Mouse (Mus musculus): ENCODE data around the gene Cav3. TPM values are rescaled to one million over a fixed set of nuclear protein-coding genes. Genes with fewer than 3 reads are reported as not detected.

Gene Cav3
- polyA plus RNA-seq, 1 experiment from 2014 or later, result 0.51 TPM

DNA sequence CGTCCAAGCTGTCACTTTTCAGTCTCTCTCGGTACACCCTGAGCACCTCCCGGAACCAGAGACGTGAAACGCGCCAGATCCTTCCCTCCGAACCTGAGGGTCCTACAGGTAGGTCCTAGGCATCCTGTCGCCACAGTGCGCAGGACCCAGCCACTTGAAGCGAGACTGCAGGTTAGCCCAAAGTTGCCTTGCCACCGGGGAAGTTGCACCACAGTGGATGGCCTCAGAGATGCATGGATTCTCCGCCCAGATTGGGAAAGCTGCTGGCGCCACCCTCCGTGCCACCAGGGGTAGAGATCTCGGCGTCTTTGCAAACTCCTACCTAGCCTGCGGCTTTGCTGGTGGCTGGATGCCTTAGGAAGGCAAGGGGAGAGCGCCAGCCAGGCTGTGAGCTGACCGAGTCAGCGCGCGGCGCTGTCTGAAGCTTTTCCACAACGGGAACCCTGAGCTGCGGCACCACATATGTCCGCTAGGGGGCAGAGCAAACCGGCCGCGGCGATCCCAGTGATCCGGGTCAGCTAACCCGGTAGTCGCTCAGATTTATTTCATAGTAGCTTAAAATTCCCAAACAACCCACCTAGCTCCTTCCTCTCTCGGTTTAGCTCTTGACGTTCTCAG lies 31.4 kb downstream of the Cav3 start:
- Histone ChIP-seq H3K4me3 (ENCODE audit: low read depth, low read length) (peak overlapping the region; percentile 37), H3K4me2 (ENCODE audit: low read length) (peak overlapping the region; percentile 78), H3K9me3 (ENCODE audit: control insufficient read depth, low read length) (no peaks in the 10 kb centered on the region), H3K9ac (ENCODE audit: low read length) (peak overlapping the region; percentile 23; the same call in 1 of the 2 replicates), H3K4me1 (replicated peaks; ENCODE audit: control insufficient read depth, insufficient read depth, low read length) (peaks cover 9% of the 10 kb centered on the region), H3K27ac (ENCODE audit: low read depth) (no peak overlapping the region), H3K36me3 (ENCODE audit: control insufficient read depth, insufficient read depth, low read length) (no peaks in the 10 kb centered on the region), H3K27me3 (replicated peaks; ENCODE audit: control insufficient read depth, insufficient read depth, low read length) (peaks cover 43% of the 10 kb centered on the region)
- ATAC-seq (replicated peaks; ENCODE audit: low FRiP score, low TSS enrichment, low read depth) (peak; percentile 41), DNase-seq (ENCODE audit: low spot score) (peak; percentile 95)
- WGBS, result 2% methylated on average over 35 of the region's 35 CpGs

GRCm38 (mm10) chr6:112491521-112491920 lies 32.2 kb downstream of the Cav3 start:
- ATAC-seq (replicated peaks; ENCODE audit: low FRiP score, low TSS enrichment, low read depth), result no peak
- Histone ChIP-seq H3K4me3 (ENCODE audit: low read depth, low read length) (no peak overlapping the region), H3K27me3 (replicated peaks; ENCODE audit: control insufficient read depth, insufficient read depth, low read length) (peaks cover 42% of the 10 kb centered on the region), H3K9ac (ENCODE audit: low read length) (no peak overlapping the region), H3K9me3 (ENCODE audit: control insufficient read depth, low read length) (no peaks in the 10 kb centered on the region), H3K27ac (ENCODE audit: low read depth) (no peak overlapping the region), H3K36me3 (ENCODE audit: control insufficient read depth, insufficient read depth, low read length) (no peaks in the 10 kb centered on the region), H3K4me1 (replicated peaks; ENCODE audit: control insufficient read depth, insufficient read depth, low read length) (peaks cover 9% of the 10 kb centered on the region), H3K4me2 (ENCODE audit: low read length) (no peak overlapping the region)
- no peak for DNase-seq (ENCODE audit: low spot score)
- 80% methylated on average over 8 of the region's 8 CpGs for WGBS

- Histone ChIP-seq H3K4me3 (ENCODE audit: low read depth, low read length) (no peak overlapping the region), H3K9me3 (ENCODE audit: control insufficient read depth, low read length) (no peaks in the 10 kb centered on the region), H3K4me1 (replicated peaks; ENCODE audit: control insufficient read depth, insufficient read depth, low read length) (peaks cover 9% of the 10 kb centered on the region), H3K9ac (ENCODE audit: low read length) (no peak overlapping the region), H3K4me2 (ENCODE audit: low read length) (no peak overlapping the region), H3K27me3 (replicated peaks; ENCODE audit: control insufficient read depth, insufficient read depth, low read length) (peaks cover 30% of the 10 kb centered on the region), H3K36me3 (ENCODE audit: control insufficient read depth, insufficient read depth, low read length) (no peaks in the 10 kb centered on the region), H3K27ac (ENCODE audit: low read depth) (no peak overlapping the region)
- DNase-seq (ENCODE audit: low spot score), result no peak
- ATAC-seq (replicated peaks; ENCODE audit: low FRiP score, low TSS enrichment, low read depth), result no peak
- 94% methylated on average over 6 of the region's 6 CpGs for WGBS
Measured at GRCm38 (mm10) chr6:112492656-112493055, 33.4 kb downstream of the Cav3 start.

DNA sequence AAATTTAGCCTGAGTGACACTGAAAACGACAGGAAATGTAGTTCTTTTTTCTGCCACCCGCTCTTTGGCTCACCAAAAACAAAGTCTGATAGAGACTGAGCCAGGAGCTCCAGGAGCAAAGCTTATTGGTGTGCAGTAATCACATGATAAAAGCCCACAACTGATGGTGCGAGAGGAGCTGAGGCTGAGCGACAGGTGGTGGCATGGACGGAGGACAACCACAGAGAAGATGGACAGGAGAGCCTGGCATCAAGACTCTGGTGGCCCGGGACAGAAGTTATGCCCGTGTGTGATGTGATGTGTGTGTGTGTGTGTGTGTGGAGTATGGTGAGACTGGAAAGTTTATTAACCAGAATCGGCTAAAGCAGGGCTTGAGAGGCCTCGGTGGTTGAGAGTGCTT lies 34.1 kb downstream of the Cav3 start:
- Histone ChIP-seq H3K27me3 (replicated peaks; ENCODE audit: control insufficient read depth, insufficient read depth, low read length) (peaks cover 23% of the 10 kb centered on the region), H3K4me1 (replicated peaks; ENCODE audit: control insufficient read depth, insufficient read depth, low read length) (peaks cover 9% of the 10 kb centered on the region), H3K36me3 (ENCODE audit: control insufficient read depth, insufficient read depth, low read length) (no peaks in the 10 kb centered on the region), H3K27ac (ENCODE audit: low read depth) (no peak overlapping the region), H3K4me3 (ENCODE audit: low read depth, low read length) (no peak overlapping the region), H3K9ac (ENCODE audit: low read length) (no peak overlapping the region), H3K9me3 (ENCODE audit: control insufficient read depth, low read length) (no peaks in the 10 kb centered on the region), H3K4me2 (ENCODE audit: low read length) (no peak overlapping the region)
- 86% methylated on average over 9 of the region's 9 CpGs for WGBS
- ATAC-seq (replicated peaks; ENCODE audit: low FRiP score, low TSS enrichment, low read depth), result no peak
- no peak for DNase-seq (ENCODE audit: low spot score)

DNA sequence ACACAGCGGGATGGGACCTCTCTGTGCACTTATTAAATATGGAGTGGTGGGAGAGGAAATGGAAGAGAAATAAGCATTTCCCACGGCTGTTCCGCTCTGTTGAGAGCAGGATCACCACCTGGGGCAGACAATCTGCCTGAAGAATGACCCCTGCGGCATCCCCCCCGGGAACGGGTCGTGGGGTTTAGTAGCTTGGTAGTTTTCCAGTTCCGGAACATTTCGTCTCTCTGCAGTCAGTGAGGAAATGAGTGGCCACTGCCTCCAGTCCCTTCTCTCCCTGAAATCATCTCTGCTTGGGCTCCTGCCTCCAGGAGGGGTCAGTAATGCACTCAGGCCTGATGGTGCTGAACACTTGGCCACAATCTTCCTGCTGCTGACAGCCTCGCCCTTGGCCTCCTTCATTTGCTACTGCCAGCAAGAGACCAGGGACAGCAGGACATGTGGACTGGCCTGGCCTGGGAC lies 35.3 kb downstream of the Cav3 start:
- Histone ChIP-seq H3K9ac (ENCODE audit: low read length) (no peak overlapping the region), H3K4me1 (replicated peaks; ENCODE audit: control insufficient read depth, insufficient read depth, low read length) (peaks cover 2% of the 10 kb centered on the region), H3K27ac (ENCODE audit: low read depth) (no peak overlapping the region), H3K4me2 (ENCODE audit: low read length) (no peak overlapping the region), H3K27me3 (replicated peaks; ENCODE audit: control insufficient read depth, insufficient read depth, low read length) (peaks cover 10% of the 10 kb centered on the region), H3K4me3 (ENCODE audit: low read depth, low read length) (no peak overlapping the region), H3K9me3 (ENCODE audit: control insufficient read depth, low read length) (no peaks in the 10 kb centered on the region), H3K36me3 (ENCODE audit: control insufficient read depth, insufficient read depth, low read length) (no peaks in the 10 kb centered on the region)
- 67% methylated on average over 10 of the region's 10 CpGs for WGBS
- DNase-seq (ENCODE audit: low spot score) (no peak), ATAC-seq (replicated peaks; ENCODE audit: low FRiP score, low TSS enrichment, low read depth) (no peak)

DNA sequence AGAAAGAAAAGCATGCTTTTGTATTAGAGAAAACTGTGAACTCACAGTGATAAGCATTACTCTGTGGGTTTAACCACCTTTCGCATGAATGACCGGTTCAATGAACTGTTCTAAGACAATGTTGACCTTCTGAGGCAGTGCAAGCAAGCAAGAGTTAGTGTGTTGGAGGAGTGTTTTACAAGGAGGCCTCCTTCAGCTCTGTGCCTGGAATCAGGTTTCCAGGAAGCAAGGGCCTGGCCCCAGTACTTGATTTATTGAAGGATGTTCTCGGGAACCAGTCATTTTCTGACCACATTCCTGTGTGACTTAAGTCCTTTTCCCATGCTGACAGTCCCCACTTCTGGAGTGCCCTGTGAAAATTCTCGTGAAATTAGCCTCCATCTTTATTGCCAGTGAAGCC lies 35.9 kb downstream of the Cav3 start:
- no peaks in the 10 kb centered on the region for H3K36me3 ChIP-seq (ENCODE audit: control insufficient read depth, insufficient read depth, low read length)
- DNase-seq (ENCODE audit: low spot score), result no peak
- no peaks in the 10 kb centered on the region for H3K9me3 ChIP-seq (ENCODE audit: control insufficient read depth, low read length)
- no peak overlapping the region for H3K4me3 ChIP-seq (ENCODE audit: low read depth, low read length)
- H3K9ac ChIP-seq (ENCODE audit: low read length), result no peak overlapping the region
- H3K27ac ChIP-seq (ENCODE audit: low read depth), result no peak overlapping the region
- ATAC-seq (replicated peaks; ENCODE audit: low FRiP score, low TSS enrichment, low read depth), result no peak
- 23% methylated on average over 4 of the region's 4 CpGs for WGBS
- H3K4me1 ChIP-seq (replicated peaks; ENCODE audit: control insufficient read depth, insufficient read depth, low read length), result no peaks in the 10 kb centered on the region; the same call in 1 of the 2 replicates
- H3K4me2 ChIP-seq (ENCODE audit: low read length), result no peak overlapping the region
- H3K27me3 ChIP-seq (replicated peaks; ENCODE audit: control insufficient read depth, insufficient read depth, low read length), result peaks cover 5% of the 10 kb centered on the region

GRCm38 (mm10) chr6:112496291-112497060 lies 37.2 kb downstream of the Cav3 start:
- ATAC-seq (replicated peaks; ENCODE audit: low FRiP score, low TSS enrichment, low read depth), result no peak
- 84% methylated on average over 8 of the region's 8 CpGs for WGBS
- Histone ChIP-seq H3K27me3 (replicated peaks; ENCODE audit: control insufficient read depth, insufficient read depth, low read length) (no peaks in the 10 kb centered on the region), H3K27ac (ENCODE audit: low read depth) (no peak overlapping the region), H3K4me2 (ENCODE audit: low read length) (no peak overlapping the region), H3K4me3 (ENCODE audit: low read depth, low read length) (no peak overlapping the region), H3K4me1 (replicated peaks; ENCODE audit: control insufficient read depth, insufficient read depth, low read length) (no peaks in the 10 kb centered on the region; the same call in 1 of the 2 replicates), H3K9ac (ENCODE audit: low read length) (no peak overlapping the region), H3K36me3 (ENCODE audit: control insufficient read depth, insufficient read depth, low read length) (no peaks in the 10 kb centered on the region), H3K9me3 (ENCODE audit: control insufficient read depth, low read length) (no peaks in the 10 kb centered on the region)
- no peak for DNase-seq (ENCODE audit: low spot score)

DNA sequence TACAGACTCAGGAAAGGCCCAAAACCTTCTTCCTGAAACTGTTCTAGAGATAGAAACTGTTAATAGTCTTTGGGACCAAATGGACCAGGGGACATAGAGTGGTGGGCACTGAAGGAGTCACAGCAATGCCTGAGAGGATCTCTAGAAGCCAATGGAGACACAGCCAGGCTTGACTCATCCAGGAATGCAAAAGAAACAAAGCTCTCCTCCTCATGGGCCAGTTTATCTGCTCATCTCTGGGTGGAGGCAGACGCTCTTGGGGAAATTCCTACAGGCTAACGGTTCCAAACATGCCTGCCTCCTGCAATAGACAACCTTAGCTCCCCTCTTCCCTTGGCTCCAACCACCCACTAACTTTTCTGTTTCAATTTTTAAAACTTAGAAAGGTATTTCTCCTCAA lies 38.2 kb downstream of the Cav3 start:
- Histone ChIP-seq H3K27me3 (replicated peaks; ENCODE audit: control insufficient read depth, insufficient read depth, low read length) (no peaks in the 10 kb centered on the region), H3K27ac (ENCODE audit: low read depth) (no peak overlapping the region), H3K9ac (ENCODE audit: low read length) (no peak overlapping the region), H3K9me3 (ENCODE audit: control insufficient read depth, low read length) (no peaks in the 10 kb centered on the region), H3K4me2 (ENCODE audit: low read length) (no peak overlapping the region), H3K36me3 (ENCODE audit: control insufficient read depth, insufficient read depth, low read length) (no peaks in the 10 kb centered on the region), H3K4me3 (ENCODE audit: low read depth, low read length) (no peak overlapping the region), H3K4me1 (replicated peaks; ENCODE audit: control insufficient read depth, insufficient read depth, low read length) (no peaks in the 10 kb centered on the region; the same call in 1 of the 2 replicates)
- 44% methylated on average over 2 of the region's 2 CpGs for WGBS
- DNase-seq (ENCODE audit: low spot score), result no peak
- no peak for ATAC-seq (replicated peaks; ENCODE audit: low FRiP score, low TSS enrichment, low read depth)

Data from intestine, embryonic 14.5 days (tissue).